9 mouse cellular contexts compared by ENCODE assay signal in genomic region chr7:114071851-114072616, GRCm38 (mm10). TPM values are rescaled to one million over a fixed set of nuclear protein-coding genes. Genes with fewer than 3 reads are reported as not detected.
DNase-seq lines count a peak whose midpoint lies in the region; ATAC-seq lines count a peak whose summit lies in the region.
"Had no signal": no experiment of that assay in that cellular context is flagged by ENCODE, and none has a peak within 500 bp of the region (broad histone marks: within the 10 kb centered on the region; RNA-seq: fewer than 3 reads in every experiment).

No protein-coding gene starts in this region.

- H3K9me3 ChIP-seq in neural tube, embryonic 12.5 days: no peaks in the 10 kb centered on the region
- H3K9me3 ChIP-seq in intestine, embryonic 16.5 days (ENCODE audit: control insufficient read depth, low read length): no peaks in the 10 kb centered on the region
- H3K9me3 ChIP-seq: G1E had no signal

- DNase-seq in gastrocnemius, postnatal 25 days: peak; percentile 20
- no peak for DNase-seq in gastrocnemius, postnatal 10 days
- DNase-seq in neural tube, embryonic 10.5 days (ENCODE audit: extremely low spot score, low spot score): no peak
- DNase-seq in yolk sac, embryonic 10.5 days (ENCODE audit: low spot score): peak; percentile 51
- DNase-seq in layer of hippocampus, adult 18-20 months (ENCODE audit: low spot score in 2 of 2): no peak
- no peak for DNase-seq in urinary bladder, postnatal 36 days (ENCODE audit: low spot score in 2 of 2)

- H3K27me3 ChIP-seq in neural tube, embryonic 12.5 days (replicated peaks): no peaks in the 10 kb centered on the region
- no peaks in the 10 kb centered on the region for H3K27me3 ChIP-seq in intestine, embryonic 16.5 days (replicated peaks; ENCODE audit: control insufficient read depth, insufficient read depth, low read length)

- peak; percentile 58; the same call in 1 of the 2 replicates for ATAC-seq in neural tube, embryonic 12.5 days (ENCODE audit: low FRiP score, low read depth)
- peak; percentile 43 for ATAC-seq in intestine, embryonic 16.5 days

- H3K4me3 ChIP-seq in neural tube, embryonic 12.5 days: no peak overlapping the region
- H3K4me3 ChIP-seq in intestine, embryonic 16.5 days (ENCODE audit: low read length): no peak overlapping the region

- no peak overlapping the region for H3K9ac ChIP-seq in neural tube, embryonic 12.5 days
- H3K9ac ChIP-seq in intestine, embryonic 16.5 days (ENCODE audit: low read depth, low read length): peak overlapping the region; percentile 15; the same call in 1 of the 2 replicates

- peaks cover 10% of the 10 kb centered on the region; the same call in 1 of the 2 replicates for H3K4me1 ChIP-seq in neural tube, embryonic 12.5 days
- H3K4me1 ChIP-seq in intestine, embryonic 16.5 days (ENCODE audit: control insufficient read depth, insufficient read depth, low read length): peaks cover 27% of the 10 kb centered on the region

- no peak overlapping the region for H3K27ac ChIP-seq in neural tube, embryonic 12.5 days
- peak overlapping the region; percentile 73 for H3K27ac ChIP-seq in intestine, embryonic 16.5 days (ENCODE audit: low read length)

- 40% methylated on average over 13 of the region's 13 CpGs for WGBS in neural tube, embryonic 12.5 days
- WGBS in intestine, embryonic 16.5 days: 19% methylated on average over 13 of the region's 13 CpGs

- 0 out of 2 replicates have a peak overlapping the region, but pooled peaks have one; percentile 7 for H3K4me2 ChIP-seq in neural tube, embryonic 12.5 days (replicated peaks)
- peak overlapping the region; percentile 10; the same call in 1 of the 2 replicates for H3K4me2 ChIP-seq in intestine, embryonic 16.5 days (ENCODE audit: low read depth, low read length)

- H3K36me3 ChIP-seq in neural tube, embryonic 12.5 days: no peaks in the 10 kb centered on the region
- no peaks in the 10 kb centered on the region for H3K36me3 ChIP-seq in intestine, embryonic 16.5 days (ENCODE audit: control insufficient read depth, insufficient read depth, low read length)
- H3K36me3 ChIP-seq: G1E had no signal

RNA-seq across cellular contexts. Expression of gene Rras2, which starts 45.5 kb away (rescaled TPM):
- 10 to 100 TPM; 13.9 to 18.5 TPM for total RNA-seq in gastrocnemius, postnatal 25 days (2021)
- total RNA-seq in gastrocnemius, postnatal 10 days (2021): 10 to 100 TPM; 23.6 to 25.1 TPM
- 20.6 and 20.7 TPM in 2 replicates for polyA plus RNA-seq in neural tube, embryonic 12.5 days (2016; fragmentation: Nextera tagmentation; extraction: Ambion mirVana)
- 20.6 and 21.2 TPM in 2 replicates for polyA plus RNA-seq in intestine, embryonic 16.5 days (2015; fragmentation: Nextera tagmentation; extraction: Ambion mirVana)
- total RNA-seq in layer of hippocampus, adult 18-20 months (2021): 10 to 100 TPM; 23.4 to 23.7 TPM
- polyA plus RNA-seq: G1E had no signal

Comparison
In these comparisons a context has a peak if more than half of its experiments do, and no peak if none do; other contexts are left out.
1. DNase-seq: peak in gastrocnemius, postnatal 25 days (single experiment) and yolk sac, embryonic 10.5 days (single experiment); none in gastrocnemius, postnatal 10 days (single experiment), neural tube, embryonic 10.5 days (single experiment), layer of hippocampus, adult 18-20 months (0 of 2) and urinary bladder, postnatal 36 days (0 of 2).